Mouse (Mus musculus) liver, adult 2 months (tissue): Measurements from ENCODE around the gene Dedd2.

Source experiments
- CTCF ChIP-seq: fragments of 200-500 bp; IDR thresholded peaks from 2 replicates; pipeline ENCODE4 v1.5.1; 2011; ENCODE audit warnings: low read depth, low read length, control low read depth
- POLR2A ChIP-seq: fragments of 200-500 bp; IDR thresholded peaks from 2 replicates; pipeline ENCODE4 v1.6.1; 2011; ENCODE audit warnings: low read length, control low read depth; ENCODE audit not compliant: insufficient read depth; ENCODE audit errors: extremely low read depth

DNA sequence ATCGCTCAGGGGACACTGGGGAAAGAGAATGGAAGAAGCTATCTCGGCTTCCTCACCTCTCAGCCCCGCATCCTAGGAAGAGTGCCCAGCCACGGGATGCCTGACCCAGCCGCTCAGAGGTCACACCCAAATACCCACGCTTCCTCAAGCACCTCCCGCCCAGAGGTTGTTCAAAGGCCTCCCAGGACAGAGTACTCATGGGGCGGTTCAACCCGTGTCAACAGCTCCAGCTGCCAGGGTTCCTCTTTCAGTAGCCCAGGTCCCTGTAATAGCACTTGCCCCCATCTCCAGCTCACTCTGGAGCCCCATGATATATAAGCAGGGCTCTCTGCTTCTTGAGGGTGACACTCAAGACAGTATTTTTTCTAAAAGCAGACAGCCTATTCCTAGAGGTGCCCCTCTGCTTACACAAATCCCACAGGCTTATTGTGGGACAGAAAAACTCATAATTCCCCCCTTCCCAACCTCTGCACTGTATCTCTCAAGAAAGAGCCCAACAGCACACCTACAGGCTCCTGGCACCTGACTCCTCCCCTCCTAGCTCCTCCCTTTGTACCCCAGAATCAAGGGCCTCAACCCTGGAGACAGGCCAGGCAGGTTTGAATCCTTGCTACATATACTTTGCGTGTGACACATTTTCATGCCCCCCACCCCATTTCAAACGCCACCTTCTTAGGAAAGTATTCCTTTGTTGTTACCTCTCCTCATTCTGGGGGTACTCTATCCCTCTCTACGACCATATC, 2.6 kb downstream of the Dedd2 start:
- TF ChIP-seq POLR2A (no peak), CTCF (no peak)
